Mouse (Mus musculus) forebrain, embryonic 10.5 days (tissue): Measurements from ENCODE around the gene Clta. TPM values are rescaled to one million over a fixed set of nuclear protein-coding genes. Genes with fewer than 3 reads are reported as not detected.

Source experiments
- DNase-seq: peaks from one replicate; pipeline ENCODE4 v3.0.0-alpha.2; 2017; ENCODE audit warnings: low spot score; ENCODE audit errors: extremely low spot score
- H3K27ac ChIP-seq: fragments of 300-500 bp; sonication (generic); 2 replicates; pipeline ENCODE4 v1.5.1; 2016; ENCODE audit warnings: mild to moderate bottlenecking
- H3K27me3 ChIP-seq: fragments of 300-500 bp; sonication (generic); 2 replicates; pipeline ENCODE4 v1.6.1; 2016; ENCODE audit warnings: mild to moderate bottlenecking; ENCODE audit not compliant: poor library complexity, severe bottlenecking
- H3K36me3 ChIP-seq: fragments of 300-500 bp; sonication (generic); replicated peaks from 2 replicates; pipeline ENCODE4 v1.6.1; 2016; ENCODE audit warnings: mild to moderate bottlenecking, moderate library complexity
- H3K4me1 ChIP-seq: fragments of 300-500 bp; sonication (generic); 2 replicates; pipeline ENCODE4 v1.6.1; 2016
- H3K4me3 ChIP-seq: fragments of 300-500 bp; sonication (generic); 2 replicates; pipeline ENCODE4 v1.5.1; 2016; ENCODE audit warnings: mild to moderate bottlenecking, moderate library complexity
- H3K9me3 ChIP-seq: fragments of 300-500 bp; sonication (generic); 2 replicates; pipeline ENCODE4 v1.6.1; 2016; ENCODE audit warnings: mild to moderate bottlenecking, moderate library complexity
- WGBS: fragments of 180-500 bp; shearing (Covaris S2); methylation state at CpG from one replicate; pipeline ENCODE4 v1.1.7; 2016; 5-methylcytosine and 5-hydroxymethylcytosine counted together
- polyA plus RNA-seq: library from polyadenylated mRNA; unstranded; fragments of >200 nt; fragmentation: Nextera tagmentation; extraction: Ambion mirVana; gene quantifications from 2 replicates; pipeline ENCODE4 v1.2.1, GENCODE M21; 2016

The Clta gene
- polyA plus RNA-seq, 1 experiment from 2014 or later, result 179 TPM

GRCm38 (mm10) chr4:43971541-43972136 lies 32.6 kb upstream of the Clta start:
- Histone ChIP-seq H3K9me3 (no peaks in the 10 kb centered on the region), H3K27ac (peak overlapping the region; percentile 76), H3K27me3 (peaks cover 51% of the 10 kb centered on the region), H3K4me1 (peaks cover 58% of the 10 kb centered on the region), H3K4me3 (peak overlapping the region; percentile 28), H3K36me3 (0 out of 2 replicates have a peak, but pooled peaks cover 3% of the 10 kb centered on the region)
- no peak for DNase-seq
- WGBS, result 73% methylated on average over 9 of the region's 9 CpGs

- H3K27me3 ChIP-seq, result peaks cover 54% of the 10 kb centered on the region
- peak; percentile 70 for DNase-seq
- H3K4me3 ChIP-seq, result peak overlapping the region; percentile 28
- no peaks in the 10 kb centered on the region for H3K9me3 ChIP-seq
- H3K27ac ChIP-seq, result peak overlapping the region; percentile 76
- H3K4me1 ChIP-seq, result peaks cover 61% of the 10 kb centered on the region
- WGBS, result 2% methylated on average over 8 of the region's 8 CpGs
- H3K36me3 ChIP-seq, result 0 out of 2 replicates have a peak, but pooled peaks cover 3% of the 10 kb centered on the region
These were observed 32.1 kb upstream of the Clta start for GRCm38 (mm10) chr4:43972137-43972591.

GRCm38 (mm10) chr4:43973526-43973981 lies 30.7 kb upstream of the Clta start:
- H3K4me1 ChIP-seq, result peaks cover 59% of the 10 kb centered on the region
- 59% methylated on average over 4 of the region's 4 CpGs for WGBS
- 0 out of 2 replicates have a peak, but pooled peaks cover 3% of the 10 kb centered on the region for H3K36me3 ChIP-seq
- H3K4me3 ChIP-seq, result no peak overlapping the region
- no peak overlapping the region for H3K27ac ChIP-seq
- no peak for DNase-seq
- H3K27me3 ChIP-seq, result peaks cover 54% of the 10 kb centered on the region
- no peaks in the 10 kb centered on the region for H3K9me3 ChIP-seq

GRCm38 (mm10) chr4:43974914-43975616 lies 29.2 kb upstream of the Clta start:
- DNase-seq, result no peak
- 0 out of 2 replicates have a peak, but pooled peaks cover 3% of the 10 kb centered on the region for H3K36me3 ChIP-seq
- H3K4me1 ChIP-seq, result peaks cover 59% of the 10 kb centered on the region
- no peak overlapping the region for H3K27ac ChIP-seq
- H3K4me3 ChIP-seq, result no peak overlapping the region
- no peaks in the 10 kb centered on the region for H3K9me3 ChIP-seq
- 85% methylated on average over 10 of the region's 10 CpGs for WGBS
- H3K27me3 ChIP-seq, result peaks cover 57% of the 10 kb centered on the region

- no peak overlapping the region for H3K4me3 ChIP-seq
- H3K4me1 ChIP-seq, result peaks cover 49% of the 10 kb centered on the region
- H3K27ac ChIP-seq, result no peak overlapping the region
- 88% methylated on average over 6 of the region's 6 CpGs for WGBS
- no peaks in the 10 kb centered on the region for H3K9me3 ChIP-seq
- no peaks in the 10 kb centered on the region for H3K36me3 ChIP-seq
- DNase-seq, result no peak
- H3K27me3 ChIP-seq, result peaks cover 60% of the 10 kb centered on the region
These were observed 28.0 kb upstream of the Clta start for GRCm38 (mm10) chr4:43976223-43976740.

- WGBS, result 12% methylated on average over 17 of the region's 17 CpGs
- Histone ChIP-seq H3K36me3 (no peaks in the 10 kb centered on the region), H3K9me3 (no peaks in the 10 kb centered on the region), H3K4me1 (peaks cover 35% of the 10 kb centered on the region), H3K27ac (peak overlapping the region; percentile 76), H3K27me3 (peaks cover 71% of the 10 kb centered on the region), H3K4me3 (no peak overlapping the region)
- DNase-seq, result no peak
These were observed 25.5 kb upstream of the Clta start for GRCm38 (mm10) chr4:43978521-43979443.

GRCm38 (mm10) chr4:43979746-43980145 lies 24.5 kb upstream of the Clta start:
- DNase-seq, result no peak
- peak overlapping the region; percentile 76; the same call in 1 of the 2 replicates for H3K27ac ChIP-seq
- peaks cover 34% of the 10 kb centered on the region for H3K4me1 ChIP-seq
- peaks cover 80% of the 10 kb centered on the region for H3K27me3 ChIP-seq
- H3K36me3 ChIP-seq, result no peaks in the 10 kb centered on the region
- no peak overlapping the region for H3K4me3 ChIP-seq
- no peaks in the 10 kb centered on the region for H3K9me3 ChIP-seq
- WGBS, result 89% methylated on average over 3 of the region's 3 CpGs

GRCm38 (mm10) chr4:43980236-43980635 lies 24.0 kb upstream of the Clta start:
- no peak overlapping the region for H3K4me3 ChIP-seq
- H3K27ac ChIP-seq, result no peak overlapping the region
- 85% methylated on average over 4 of the region's 4 CpGs for WGBS
- no peaks in the 10 kb centered on the region for H3K36me3 ChIP-seq
- peaks cover 34% of the 10 kb centered on the region for H3K4me1 ChIP-seq
- no peaks in the 10 kb centered on the region for H3K9me3 ChIP-seq
- peaks cover 83% of the 10 kb centered on the region for H3K27me3 ChIP-seq
- no peak for DNase-seq

- H3K4me3 ChIP-seq, result no peak overlapping the region
- H3K9me3 ChIP-seq, result no peaks in the 10 kb centered on the region
- no peak overlapping the region for H3K27ac ChIP-seq
- no peaks in the 10 kb centered on the region for H3K36me3 ChIP-seq
- H3K4me1 ChIP-seq, result peaks cover 34% of the 10 kb centered on the region
- no peak for DNase-seq
- peaks cover 81% of the 10 kb centered on the region for H3K27me3 ChIP-seq
- 95% methylated on average over 6 of the region's 6 CpGs for WGBS
These were observed 23.4 kb upstream of the Clta start for GRCm38 (mm10) chr4:43980846-43981245.

- Histone ChIP-seq H3K9me3 (no peaks in the 10 kb centered on the region), H3K27me3 (peaks cover 77% of the 10 kb centered on the region), H3K4me1 (peaks cover 34% of the 10 kb centered on the region), H3K27ac (no peak overlapping the region), H3K4me3 (no peak overlapping the region), H3K36me3 (no peaks in the 10 kb centered on the region)
- 95% methylated on average over 7 of the region's 7 CpGs for WGBS
- DNase-seq, result no peak
These were observed 23.0 kb upstream of the Clta start for GRCm38 (mm10) chr4:43981251-43981650.

- Histone ChIP-seq H3K36me3 (no peaks in the 10 kb centered on the region), H3K4me1 (peaks cover 31% of the 10 kb centered on the region), H3K27me3 (peaks cover 68% of the 10 kb centered on the region), H3K9me3 (no peaks in the 10 kb centered on the region), H3K4me3 (peak overlapping the region; percentile 50), H3K27ac (peak overlapping the region; percentile 88)
- WGBS, result 4% methylated on average over 24 of the region's 24 CpGs
- peak; percentile 94 for DNase-seq
These were observed 22.1 kb upstream of the Clta start for GRCm38 (mm10) chr4:43982053-43982732.

GRCm38 (mm10) chr4:43983181-43983580 lies 21.1 kb upstream of the Clta start, which contains the start of gene Ccin:
TSS of gene Ccin (plus strand) at chr4:43983483.
- Histone ChIP-seq H3K4me1 (peaks cover 27% of the 10 kb centered on the region), H3K36me3 (no peaks in the 10 kb centered on the region), H3K4me3 (peak within 1 kb of the TSS; percentile 50), H3K9me3 (no peaks in the 10 kb centered on the region), H3K27ac (peak within 1 kb of the TSS; percentile 88), H3K27me3 (peaks cover 58% of the 10 kb centered on the region)
- DNase-seq, result no peak
- 86% methylated on average over 11 of the region's 11 CpGs for WGBS
